Mouse (Mus musculus) liver, adult (tissue): ENCODE measurements at regions not wholly inside any gene's neighbourhood (a gene's known extent, or its start where the extent isn't known, plus 50 kb on each side); places are given as distances from the start of the nearest gene placed in this dataset.

ENCODE experiments used
- GATA4 ChIP-seq: IDR thresholded peaks from 2 replicates; pipeline ENCODE4 v1.6.1; 2014; ENCODE audit warnings: mild to moderate bottlenecking, low read length; ENCODE audit not compliant: insufficient replicate concordance

DNA sequence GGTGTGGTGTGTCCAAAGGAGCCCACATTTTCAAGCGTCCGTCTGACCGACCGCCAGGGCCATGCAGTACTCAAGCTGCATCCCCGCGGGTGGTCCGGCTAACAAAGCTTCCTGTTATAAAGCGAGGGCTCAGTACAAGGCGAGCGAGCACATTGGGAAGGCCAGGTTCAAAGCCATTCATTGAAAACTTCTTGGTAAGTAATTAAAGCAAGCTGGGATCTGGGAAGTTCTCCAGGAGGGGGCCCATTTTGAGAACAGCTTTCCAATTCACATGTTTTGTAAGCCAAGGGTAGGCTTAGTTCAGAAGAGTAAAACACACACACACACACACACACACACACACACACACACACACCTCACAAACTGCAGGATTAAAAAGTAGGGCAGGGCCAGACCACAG, 57.3 kb upstream of the Prep start:
- TF ChIP-seq GATA4: no peak

DNA sequence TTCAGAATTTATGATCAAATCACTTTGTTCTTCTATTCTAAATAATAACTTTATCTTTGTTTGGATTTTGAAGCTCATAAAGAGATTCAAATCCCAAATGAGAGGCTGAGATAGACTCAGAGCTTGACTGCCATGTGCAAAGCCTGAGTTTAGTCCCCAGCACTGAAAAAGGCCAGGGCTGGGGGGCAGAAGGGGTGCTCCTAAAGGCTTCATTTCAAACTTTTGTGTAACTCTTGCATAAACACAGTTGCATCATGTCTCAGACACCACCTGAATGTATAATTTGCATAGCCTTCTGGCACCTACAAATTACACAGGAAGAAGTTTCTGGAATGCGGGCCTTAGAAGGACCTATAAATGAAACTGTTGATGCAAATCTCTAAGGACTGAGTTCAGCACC, 57.8 kb upstream of the Prep start:
- TF ChIP-seq GATA4: no peak

DNA sequence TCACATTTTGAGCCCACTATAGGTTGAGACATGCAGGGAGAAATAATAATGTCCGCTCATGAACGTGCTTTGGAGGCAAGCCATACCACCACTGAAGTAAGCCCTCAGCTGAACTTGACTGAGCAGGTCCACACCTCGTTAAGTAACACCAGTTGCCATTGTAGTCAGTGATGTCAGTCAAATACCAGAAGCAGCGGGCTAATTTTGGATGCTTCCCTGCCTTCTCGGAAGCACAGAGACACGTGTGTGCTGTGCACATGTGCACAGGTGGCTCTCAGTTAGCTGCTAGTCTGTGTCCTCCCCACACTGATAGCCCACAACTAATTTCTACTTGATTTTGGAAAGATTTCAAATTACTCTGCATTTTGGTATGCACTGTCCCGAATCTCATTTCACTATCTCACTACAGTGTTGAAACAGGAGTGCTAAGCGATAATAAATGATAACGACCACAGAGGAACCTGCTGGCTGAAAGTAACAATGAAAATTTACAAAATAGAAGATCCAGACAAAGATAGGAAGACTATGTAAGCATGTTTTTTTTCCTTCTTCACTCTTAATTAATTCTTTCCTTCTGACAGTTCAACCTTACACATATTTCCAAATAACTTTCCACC, 62.9 kb upstream of the Prep start:
- TF ChIP-seq GATA4: no peak

DNA sequence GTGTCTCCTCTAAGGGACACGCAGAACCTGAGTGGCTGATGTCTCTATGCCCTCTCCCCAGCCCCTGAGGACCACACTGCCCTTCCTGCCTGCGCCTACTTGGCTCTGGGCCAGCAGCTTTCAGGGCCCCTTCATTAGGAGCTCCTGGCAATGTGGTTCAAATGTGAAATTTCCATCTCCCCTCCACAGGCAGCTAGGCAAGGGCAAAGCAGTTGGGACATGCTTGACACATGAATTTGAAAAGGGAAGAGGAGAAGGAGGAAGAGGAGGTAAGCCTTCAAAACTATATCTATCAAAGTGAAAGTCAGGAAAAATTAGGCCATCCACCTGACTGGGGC, 63.7 kb upstream of the Prep start:
- no peak for TF ChIP-seq GATA4

DNA sequence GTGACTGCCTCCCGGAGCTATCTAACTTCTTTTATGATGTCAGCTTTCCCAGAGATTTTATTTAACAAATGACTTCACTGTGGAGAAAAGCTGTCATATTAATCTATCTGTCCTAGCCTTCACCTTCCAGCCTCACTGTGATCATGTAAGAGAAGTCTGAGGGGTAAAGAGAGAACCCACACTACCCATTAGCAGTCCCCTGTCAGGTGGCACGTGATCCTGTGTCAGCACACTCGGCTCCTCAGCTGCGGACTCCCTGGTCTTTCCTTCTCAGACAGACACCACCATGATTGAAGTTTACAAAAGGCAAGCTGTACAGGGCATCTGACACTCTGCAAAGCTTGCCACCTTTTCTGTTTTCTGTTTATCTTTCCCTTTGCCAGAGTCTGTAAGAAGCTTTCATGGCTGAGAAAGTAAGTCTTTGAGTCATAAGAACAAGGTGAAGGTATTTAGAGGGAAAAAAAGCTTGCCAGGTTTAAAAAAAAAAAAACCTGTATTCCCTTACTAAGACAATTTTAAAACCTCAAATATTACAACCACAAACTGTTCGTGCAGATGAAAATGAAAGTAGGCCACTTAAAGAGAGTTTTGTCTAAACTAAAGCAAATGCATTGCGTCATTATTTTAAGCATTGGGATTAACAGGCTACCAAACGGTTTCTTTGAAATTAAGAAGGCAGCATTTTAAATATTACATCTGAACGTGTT, 64.2 kb upstream of the Prep start:
- no peak for TF ChIP-seq GATA4

GRCm38 (mm10) chr10:45000873-45001859, 65.8 kb upstream of the Prep start:
- TF ChIP-seq GATA4: no peak

- no peak for TF ChIP-seq GATA4
These were observed 66.8 kb upstream of the Prep start for GRCm38 (mm10) chr10:45000027-45000840.

DNA sequence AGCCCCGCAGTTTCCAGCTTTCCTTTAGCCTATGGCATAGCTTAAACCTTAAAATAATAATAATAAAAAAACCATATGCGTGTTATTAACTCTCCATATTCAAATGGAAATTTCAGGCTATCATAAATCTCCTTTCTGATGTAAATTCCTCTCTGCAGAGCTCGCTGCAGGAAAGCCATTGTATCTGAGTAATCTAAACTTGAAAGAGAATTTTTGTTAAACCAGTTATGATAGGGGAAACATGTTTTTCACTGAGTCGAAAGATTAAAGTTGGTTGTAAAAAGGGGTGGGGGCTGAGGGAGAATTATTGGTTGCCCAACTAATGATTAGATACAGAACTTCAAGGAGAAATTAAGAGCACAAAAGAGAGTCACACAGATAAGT, 69.1 kb upstream of the Prep start:
- no peak for TF ChIP-seq GATA4

DNA sequence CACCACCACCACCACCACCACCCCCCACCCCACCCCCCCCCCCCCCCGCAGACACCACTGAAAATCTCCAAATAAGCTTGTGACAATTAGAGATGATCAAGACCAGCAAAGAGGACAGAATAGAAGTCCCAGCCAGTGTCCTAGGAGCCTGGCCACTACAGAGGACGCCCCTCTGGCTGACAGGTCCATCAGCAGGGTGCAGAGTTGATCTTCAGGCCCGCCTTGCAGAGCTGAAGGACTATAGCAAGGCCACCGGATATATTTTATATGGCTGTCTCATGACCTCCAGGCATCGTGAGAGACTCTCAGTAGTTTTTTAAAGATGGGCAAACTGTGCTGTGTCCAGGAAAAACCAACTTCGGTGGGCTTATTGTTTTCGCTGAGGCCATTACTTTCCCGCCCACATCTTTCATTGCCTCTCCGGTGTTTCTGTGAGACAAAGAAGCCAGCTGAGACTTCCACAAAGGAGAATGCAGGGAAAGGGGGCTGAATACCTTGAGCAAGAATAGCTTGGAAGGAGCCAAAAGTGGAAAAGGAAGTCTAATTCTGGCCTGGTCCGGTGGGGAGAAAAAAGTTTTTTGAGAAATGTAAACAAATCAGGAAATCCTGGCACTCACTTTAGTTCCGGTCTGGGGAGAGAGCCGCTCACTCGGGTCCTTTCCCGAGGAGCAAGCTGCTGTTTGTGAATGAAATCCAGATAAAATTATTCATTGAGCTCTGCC, 69.7 kb upstream of the Prep start:
- TF ChIP-seq GATA4: no peak

DNA sequence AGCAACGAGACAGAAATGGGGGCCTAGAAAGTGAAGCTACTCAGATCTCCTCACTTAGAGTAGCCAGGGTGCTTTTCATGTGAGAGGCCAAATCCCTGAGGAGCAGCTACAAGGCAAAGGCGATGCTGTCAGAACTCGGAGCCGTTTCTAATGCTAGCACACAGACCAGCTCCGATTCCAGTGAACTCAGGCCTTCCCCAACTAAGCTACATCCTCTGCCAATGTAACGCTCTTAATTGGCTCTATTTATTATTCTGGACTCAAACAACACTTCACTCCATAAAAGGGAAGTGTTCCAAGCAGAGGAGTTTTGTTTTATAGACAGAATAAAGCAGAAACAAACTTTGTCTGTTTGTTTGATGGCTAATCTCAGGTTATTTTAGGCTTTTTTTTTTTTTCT, 71.2 kb upstream of the Prep start:
- TF ChIP-seq GATA4: no peak

DNA sequence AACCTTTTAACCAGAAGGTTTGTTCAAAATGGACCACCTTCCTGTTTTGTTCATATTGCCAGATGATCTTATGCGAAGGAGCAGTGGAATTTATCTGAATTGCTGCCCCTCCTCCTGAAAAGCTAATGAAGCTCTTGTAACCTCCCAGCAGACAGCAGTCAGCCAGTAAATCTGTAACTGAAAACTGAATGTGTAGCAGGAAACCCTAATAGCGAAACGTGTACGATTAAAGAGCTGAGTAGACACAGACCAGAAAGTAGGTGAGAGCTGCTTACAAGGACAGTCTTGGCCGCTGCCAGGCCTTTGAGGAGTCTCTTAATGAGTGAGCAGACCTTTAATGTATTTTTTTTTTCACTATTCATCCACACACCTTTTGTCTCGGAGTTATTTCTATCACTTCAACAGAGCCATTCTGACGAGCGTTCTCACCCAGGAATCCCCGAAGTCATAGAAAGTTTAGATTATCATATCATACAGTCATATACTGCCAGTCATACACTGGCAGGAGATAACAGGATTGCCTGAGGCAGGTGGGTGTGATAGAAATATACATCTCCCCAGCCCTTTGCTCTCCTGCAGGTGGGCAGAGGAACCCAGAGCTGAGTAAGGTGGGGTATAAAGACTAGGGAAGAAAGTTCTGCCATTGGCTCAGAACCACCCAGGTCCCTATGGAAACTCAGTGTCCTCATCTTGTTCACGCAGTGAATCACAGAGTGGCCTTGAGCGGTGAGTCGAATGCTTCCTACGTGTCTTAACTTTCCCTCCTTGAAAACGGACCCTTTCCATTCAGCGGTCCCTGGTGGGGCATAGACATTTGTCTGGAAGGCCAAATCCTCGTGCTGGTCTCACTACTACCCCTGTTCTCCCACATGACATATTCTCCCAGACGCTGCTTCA, 72.4 kb upstream of the Prep start:
- no peak for TF ChIP-seq GATA4

DNA sequence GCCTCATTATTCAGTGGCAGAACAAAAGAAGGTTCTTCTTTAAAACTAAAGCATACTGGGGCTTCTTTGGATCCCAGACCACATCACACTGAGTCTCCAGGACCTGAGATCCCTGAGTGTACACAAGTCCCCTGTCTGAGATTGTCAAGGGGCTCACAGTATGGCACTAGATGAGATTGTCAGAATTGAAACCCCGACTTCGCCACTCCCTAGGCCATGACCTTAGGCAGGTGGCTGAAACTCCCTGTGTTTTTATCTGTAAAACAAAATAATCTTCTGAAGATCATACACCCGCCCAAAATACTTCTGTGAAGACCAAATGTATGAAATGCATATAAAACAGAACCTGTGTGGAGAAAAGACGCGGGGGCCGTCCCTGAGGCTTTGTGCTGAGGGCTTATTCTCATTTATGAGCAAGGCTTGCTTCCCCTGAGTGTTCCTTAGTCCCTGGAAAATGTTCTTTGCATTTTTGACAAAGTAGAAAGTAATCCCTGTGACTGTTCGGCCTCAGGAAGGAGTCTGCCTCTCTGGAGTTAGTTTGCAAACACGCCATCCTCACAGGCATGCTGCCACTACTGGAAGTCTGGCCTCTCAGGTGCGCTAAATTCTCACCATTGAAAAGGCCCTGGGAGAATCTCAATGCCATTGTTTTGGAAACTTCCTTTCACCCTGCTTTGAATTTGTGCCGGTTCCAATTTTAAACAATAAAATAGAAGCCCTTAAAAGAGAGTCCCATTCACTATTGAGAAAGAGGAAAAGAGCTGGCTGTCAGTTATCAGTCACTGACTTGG, 73.3 kb upstream of the Prep start:
- no peak for TF ChIP-seq GATA4

DNA sequence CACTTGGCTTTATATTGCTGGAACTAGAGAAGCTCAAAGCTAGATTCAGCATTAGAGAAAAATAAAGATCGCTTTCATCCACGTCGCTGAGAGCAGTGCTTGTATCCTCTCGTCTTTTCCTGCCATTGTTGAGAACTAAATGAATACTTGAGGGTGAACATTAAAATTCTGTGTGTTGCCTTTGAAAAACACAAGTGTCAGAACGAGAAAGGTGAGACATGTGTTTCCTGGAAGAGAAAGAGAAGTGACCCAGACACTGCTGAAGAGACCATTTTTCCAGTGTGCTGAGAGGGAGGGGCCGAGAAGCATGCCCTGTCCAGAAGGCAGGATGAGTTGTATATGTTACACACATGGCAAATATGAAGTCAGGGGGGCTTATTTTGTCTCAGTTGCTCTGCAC, 77.5 kb upstream of the Prep start:
- no peak for TF ChIP-seq GATA4
